In the genomic region with DNA sequence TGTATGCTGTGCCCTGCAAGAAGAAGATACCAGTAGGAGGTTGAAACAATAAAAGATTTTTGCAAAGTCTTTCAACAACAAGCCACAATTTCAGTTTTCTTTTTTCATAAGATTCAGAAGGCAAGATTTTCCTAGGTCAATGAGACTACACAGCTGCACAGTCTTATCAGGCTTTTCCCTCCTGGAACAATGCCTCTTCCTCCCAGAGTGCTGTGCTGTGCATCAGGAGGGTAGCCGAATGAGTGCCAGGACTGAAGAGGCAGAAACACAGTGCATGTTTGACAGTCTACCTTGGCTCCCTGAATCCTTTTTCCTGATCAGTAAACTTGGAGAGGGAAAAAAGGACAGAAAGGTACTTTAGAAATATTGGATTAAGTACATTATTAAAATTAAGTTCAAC, we compare ENCODE assay signal across 24 mouse cellular contexts.
DNase-seq lines count a peak whose midpoint lies in the region; ATAC-seq and TF ChIP-seq lines count a peak whose summit lies in the region.
"Had no signal": no experiment of that assay in that cellular context is flagged by ENCODE, and none has a peak within 500 bp of the region (broad histone marks: within the 10 kb centered on the region; RNA-seq: fewer than 3 reads in every experiment).

No protein-coding gene starts in this region.

- TF ChIP-seq EP300 in heart, adult 2 months (IDR thresholded peaks at IDR 0.05; ENCODE audit: insufficient read depth, low read depth, low read length): peak; percentile 90

- H3K36me3 ChIP-seq in liver, adult 2 months (ENCODE audit: control insufficient read depth, insufficient read depth, low read length): no peaks in the 10 kb centered on the region
- H3K36me3 ChIP-seq in heart, adult 2 months (ENCODE audit: control insufficient read depth, insufficient read depth, low read length): peaks cover 7% of the 10 kb centered on the region
- no peaks in the 10 kb centered on the region for H3K36me3 ChIP-seq in heart, embryonic 13.5 days
- H3K36me3 ChIP-seq: embryonic facial prominence, embryonic 15.5 days; forebrain, embryonic 15.5 days; hindbrain, embryonic 15.5 days; limb, embryonic 12.5 days; liver, embryonic 13.5 days; neural tube, embryonic 13.5 days; stomach, embryonic 15.5 days had no signal

- intact Hi-C loops in heart, adult 2 months (cut with DNase I): loop anchor here (5.0 to 10.0 kb wide), 3 partner anchors 70 to 648 kb away; a partner anchor contains a TSS
- intact Hi-C loops in heart, postnatal 14 days (cut with DNase I): no loop called here
- intact Hi-C loops in left cerebral cortex, postnatal 25 days (cut with DNase I): loop anchor here (5.0 to 10.0 kb wide), 2 partner anchors 65 to 148 kb away; no protein-coding TSS in a partner anchor

- no peak for TF ChIP-seq CTCF in liver, adult 2 months (IDR thresholded peaks at IDR 0.05; ENCODE audit: low read depth, low read length)
- TF ChIP-seq CTCF in heart, adult 2 months (IDR thresholded peaks at IDR 0.05): peak; percentile 24; the same call in 1 of the 2 replicates

- no peak for ATAC-seq in heart, embryonic 13.5 days (ENCODE audit: extremely low read depth, insufficient number of reproducible peaks, low FRiP score, low TSS enrichment)
- ATAC-seq: CD4-positive, CD25-positive, alpha-beta regulatory T cell, adult 4 months; forebrain, embryonic 15.5 days had no signal

- no peak overlapping the region for H3K27ac ChIP-seq in liver, adult 2 months (replicated peaks; ENCODE audit: insufficient read depth, low read depth, low read length)
- peak overlapping the region; percentile 38 for H3K27ac ChIP-seq in heart, adult 2 months
- peak overlapping the region; percentile 32; the same call in 1 of the 2 replicates for H3K27ac ChIP-seq in heart, embryonic 13.5 days (replicated peaks)
- H3K27ac ChIP-seq: embryonic facial prominence, embryonic 15.5 days; forebrain, embryonic 15.5 days; hindbrain, embryonic 15.5 days; limb, embryonic 12.5 days; liver, embryonic 13.5 days; neural tube, embryonic 13.5 days; stomach, embryonic 15.5 days had no signal

- TF ChIP-seq POLR2A in liver, adult 2 months (IDR thresholded peaks at IDR 0.05; ENCODE audit: extremely low read depth, insufficient read depth, low read length): no peak
- no peak for TF ChIP-seq POLR2A in heart, adult 2 months (IDR thresholded peaks at IDR 0.05; ENCODE audit: insufficient read depth, low read depth, low read length)

- no peak overlapping the region for H3K4me3 ChIP-seq in liver, adult 2 months (ENCODE audit: insufficient read depth, low read depth, low read length)
- no peak overlapping the region for H3K4me3 ChIP-seq in heart, adult 2 months
- H3K4me3 ChIP-seq in heart, embryonic 13.5 days: no peak overlapping the region
- H3K4me3 ChIP-seq: embryonic facial prominence, embryonic 15.5 days; forebrain, embryonic 15.5 days; hindbrain, embryonic 15.5 days; limb, embryonic 12.5 days; liver, embryonic 13.5 days; neural tube, embryonic 13.5 days; stomach, embryonic 15.5 days had no signal

- no peak overlapping the region for H3K9ac ChIP-seq in liver, adult 2 months (ENCODE audit: low read depth, low read length)
- H3K9ac ChIP-seq in heart, adult 2 months (ENCODE audit: low read depth, low read length): no peak overlapping the region
- H3K9ac ChIP-seq in heart, embryonic 13.5 days: no peak overlapping the region
- H3K9ac ChIP-seq: embryonic facial prominence, embryonic 15.5 days; forebrain, embryonic 15.5 days; hindbrain, embryonic 15.5 days; limb, embryonic 12.5 days; liver, embryonic 13.5 days; neural tube, embryonic 13.5 days; stomach, embryonic 15.5 days had no signal

- H3K4me2 ChIP-seq in heart, embryonic 13.5 days: no peak overlapping the region
- H3K4me2 ChIP-seq: embryonic facial prominence, embryonic 15.5 days; forebrain, embryonic 15.5 days; hindbrain, embryonic 15.5 days; limb, embryonic 12.5 days; liver, embryonic 13.5 days; neural tube, embryonic 13.5 days; stomach, embryonic 15.5 days had no signal

- H3K79me2 ChIP-seq in liver, adult 2 months (ENCODE audit: control insufficient read depth, insufficient read depth, low read length): no peaks in the 10 kb centered on the region
- no peaks in the 10 kb centered on the region for H3K79me2 ChIP-seq in heart, adult 2 months (replicated peaks; ENCODE audit: control insufficient read depth, insufficient read depth, low read length)

- H3K9me3 ChIP-seq in heart, embryonic 13.5 days: no peaks in the 10 kb centered on the region
- H3K9me3 ChIP-seq: embryonic facial prominence, embryonic 15.5 days; forebrain, embryonic 15.5 days; hindbrain, embryonic 15.5 days; limb, embryonic 12.5 days; liver, embryonic 13.5 days; neural tube, embryonic 13.5 days; stomach, embryonic 15.5 days had no signal

- DNase-seq in liver, adult 2 months (ENCODE audit: extremely low read depth, low read depth, low spot score): peak; percentile 19
- DNase-seq in liver: no peak
- DNase-seq in heart, adult 2 months: peak; percentile 47 to 63
- DNase-seq in heart, postnatal 14 days: peak; percentile 35 to 67
- no peak for DNase-seq in adrenal gland, postnatal 4 days (ENCODE audit: low spot score in 2 of 2)
- no peak for DNase-seq in left cerebral cortex, postnatal 25 days (ENCODE audit: low spot score in 2 of 2)
- DNase-seq in spleen, postnatal 36 days (ENCODE audit: low spot score in 2 of 2): no peak
- DNase-seq: adrenal gland, postnatal 25 days; cerebellum, adult 9-10 months; gastrocnemius, postnatal 10 days; kidney, adult 2 months; kidney, postnatal 10 days; liver, embryonic 13.5 days; midbrain, embryonic 14.5 days; retina, postnatal 1 day; thymus, postnatal 25 days had no signal

- H3K4me1 ChIP-seq in liver, adult 2 months (ENCODE audit: control insufficient read depth, insufficient read depth, low read length): peaks cover 16% of the 10 kb centered on the region; the same call in 1 of the 2 replicates
- peaks cover 11% of the 10 kb centered on the region for H3K4me1 ChIP-seq in heart, adult 2 months (ENCODE audit: control insufficient read depth, insufficient read depth, low read length)
- peaks cover 30% of the 10 kb centered on the region for H3K4me1 ChIP-seq in heart, embryonic 13.5 days
- H3K4me1 ChIP-seq: liver, embryonic 13.5 days; stomach, embryonic 15.5 days had no signal

- no peaks in the 10 kb centered on the region for H3K27me3 ChIP-seq in liver, adult 2 months (ENCODE audit: control insufficient read depth, insufficient read depth, low read length)
- H3K27me3 ChIP-seq in heart, adult 2 months (ENCODE audit: control insufficient read depth, insufficient read depth, low read length): no peaks in the 10 kb centered on the region
- no peaks in the 10 kb centered on the region for H3K27me3 ChIP-seq in heart, embryonic 13.5 days (replicated peaks)
- H3K27me3 ChIP-seq: embryonic facial prominence, embryonic 15.5 days; forebrain, embryonic 15.5 days; hindbrain, embryonic 15.5 days; limb, embryonic 12.5 days; liver, embryonic 13.5 days; neural tube, embryonic 13.5 days; stomach, embryonic 15.5 days had no signal

- WGBS in liver, adult 2 months: 8% methylated on average over 1 of the region's 1 CpGs
- WGBS in heart, adult 2 months: 13% methylated on average over 1 of the region's 1 CpGs
- 15% methylated on average over 1 of the region's 1 CpGs for WGBS in heart, embryonic 13.5 days

Comparison
In these comparisons a context has a peak if more than half of its experiments do, and no peak if none do; other contexts are left out.
1. DNase-seq: peak in liver, adult 2 months (single experiment), heart, adult 2 months (2 of 2) and heart, postnatal 14 days (2 of 2); none in liver (single experiment), adrenal gland, postnatal 4 days (0 of 2), left cerebral cortex, postnatal 25 days (0 of 2) and spleen, postnatal 36 days (0 of 2).